Mouse (Mus musculus): ENCODE measurements around the gene 5430427O19Rik. TPM values are rescaled to one million over a fixed set of nuclear protein-coding genes. Genes with fewer than 3 reads are reported as not detected.

Gene 5430427O19Rik
- total RNA-seq, 1 experiment = 0.04 TPM

DNA sequence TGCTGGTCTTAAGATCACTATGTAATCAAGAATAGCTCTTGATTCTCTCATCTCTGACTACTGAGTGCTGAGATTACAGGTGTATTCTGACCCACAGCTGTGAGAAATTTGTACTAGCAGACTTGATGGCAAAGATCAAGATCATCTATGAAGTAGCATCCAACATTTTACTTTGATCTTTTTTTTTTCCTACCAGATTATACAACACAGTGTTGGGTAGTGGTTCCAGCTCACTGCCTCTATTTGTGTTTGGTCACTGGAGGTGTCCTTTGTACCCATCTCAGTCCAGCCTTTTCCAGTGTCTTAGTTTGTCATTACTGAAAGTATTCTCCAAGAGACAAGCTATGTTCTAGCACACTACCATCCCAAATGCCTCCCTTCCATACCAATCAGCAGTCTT is 5.8 kb downstream of the 5430427O19Rik start:
- H3K9me3 ChIP-seq (ENCODE audit: control insufficient read depth, insufficient read depth, low read depth, low read length) = no peaks in the 10 kb centered on the region
- TF ChIP-seq HCFC1 (IDR thresholded peaks at IDR 0.05; ENCODE audit: borderline replicate concordance, insufficient read depth, low read length) (no peak), MAFK (IDR thresholded peaks at IDR 0.05; ENCODE audit: insufficient read depth, low read depth, low read length) (no peak), ZC3H11A (IDR thresholded peaks at IDR 0.05; ENCODE audit: borderline replicate concordance, low read depth, low read length) (no peak), CHD2 (IDR thresholded peaks at IDR 0.05; ENCODE audit: low read depth, low read length) (no peak), ZNF384 (IDR thresholded peaks at IDR 0.05; ENCODE audit: low read depth, low read length) (no peak)
- H3K4me3 ChIP-seq (ENCODE audit: insufficient read depth in 1 of 2, low read depth in 1 of 2, low read length in 2 of 2, poor library complexity in 1 of 2, severe bottlenecking in 1 of 2) = no peak overlapping the region
- H3K4me1 ChIP-seq (ENCODE audit: control insufficient read depth in 2 of 2, insufficient read depth in 2 of 2, low read length in 2 of 2, poor library complexity in 1 of 2) = no peaks in the 10 kb centered on the region
- no peak for DNase-seq (ENCODE audit: low read depth, low spot score)
- in situ Hi-C loops (cut with MboI; ENCODE audit: low sequenced_read_pairs in 2 of 2, unreplicated experiment in 2 of 2) = no loop called here
- no peak overlapping the region for H3K9ac ChIP-seq (ENCODE audit: insufficient read depth, low read depth, low read length, poor library complexity, severe bottlenecking)
- no peaks in the 10 kb centered on the region for H3K36me3 ChIP-seq (ENCODE audit: control insufficient read depth, insufficient read depth, low read length, poor library complexity, severe bottlenecking)
- H3K27ac ChIP-seq (ENCODE audit: insufficient read depth, low read depth, low read length, poor library complexity, severe bottlenecking) = no peak overlapping the region

- in situ Hi-C loops (cut with MboI; ENCODE audit: low sequenced_read_pairs in 2 of 2, unreplicated experiment in 2 of 2) = no loop called here
- no peaks in the 10 kb centered on the region for H3K36me3 ChIP-seq (ENCODE audit: control insufficient read depth, insufficient read depth, low read length, poor library complexity, severe bottlenecking)
- no peak overlapping the region for H3K4me3 ChIP-seq (ENCODE audit: insufficient read depth in 1 of 2, low read depth in 1 of 2, low read length in 2 of 2, poor library complexity in 1 of 2, severe bottlenecking in 1 of 2)
- no peak overlapping the region for H3K27ac ChIP-seq (ENCODE audit: insufficient read depth, low read depth, low read length, poor library complexity, severe bottlenecking)
- H3K9me3 ChIP-seq (ENCODE audit: control insufficient read depth, insufficient read depth, low read depth, low read length) = no peaks in the 10 kb centered on the region
- DNase-seq (ENCODE audit: low read depth, low spot score) = no peak
- no peak overlapping the region for H3K9ac ChIP-seq (ENCODE audit: insufficient read depth, low read depth, low read length, poor library complexity, severe bottlenecking)
- TF ChIP-seq HCFC1 (IDR thresholded peaks at IDR 0.05; ENCODE audit: borderline replicate concordance, insufficient read depth, low read length) (no peak), MAFK (IDR thresholded peaks at IDR 0.05; ENCODE audit: insufficient read depth, low read depth, low read length) (no peak), ZC3H11A (IDR thresholded peaks at IDR 0.05; ENCODE audit: borderline replicate concordance, low read depth, low read length) (no peak), ZNF384 (IDR thresholded peaks at IDR 0.05; ENCODE audit: low read depth, low read length) (no peak), CHD2 (IDR thresholded peaks at IDR 0.05; ENCODE audit: low read depth, low read length) (no peak)
- H3K4me1 ChIP-seq (ENCODE audit: control insufficient read depth in 2 of 2, insufficient read depth in 2 of 2, low read length in 2 of 2, poor library complexity in 1 of 2) = no peaks in the 10 kb centered on the region
These were observed 7.6 kb downstream of the 5430427O19Rik start for GRCm38 (mm10) chrX:85877747-85878146.

DNA sequence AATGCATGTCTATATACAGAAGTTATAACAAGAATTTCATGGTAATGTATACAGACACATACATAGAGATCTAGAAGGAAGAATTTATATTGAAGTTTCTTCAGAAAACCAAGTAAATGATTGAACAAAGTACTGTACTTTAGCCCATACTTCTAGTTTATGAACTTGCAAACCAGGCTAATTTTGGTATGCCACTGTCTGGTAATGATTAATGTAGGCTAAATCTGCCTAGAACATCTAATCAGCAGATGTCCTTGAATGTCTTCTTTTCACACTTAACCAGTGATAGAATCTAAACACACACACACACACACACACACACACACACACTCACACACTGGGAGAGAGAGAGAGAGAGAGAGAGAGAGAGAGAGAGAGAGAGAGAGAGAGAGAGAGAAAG is 8.1 kb downstream of the 5430427O19Rik start:
- Histone ChIP-seq H3K4me1 (ENCODE audit: control insufficient read depth in 2 of 2, insufficient read depth in 2 of 2, low read length in 2 of 2, poor library complexity in 1 of 2) (no peaks in the 10 kb centered on the region), H3K9me3 (ENCODE audit: control insufficient read depth, insufficient read depth, low read depth, low read length) (no peaks in the 10 kb centered on the region), H3K27ac (ENCODE audit: insufficient read depth, low read depth, low read length, poor library complexity, severe bottlenecking) (no peak overlapping the region), H3K9ac (ENCODE audit: insufficient read depth, low read depth, low read length, poor library complexity, severe bottlenecking) (no peak overlapping the region), H3K4me3 (ENCODE audit: insufficient read depth in 1 of 2, low read depth in 1 of 2, low read length in 2 of 2, poor library complexity in 1 of 2, severe bottlenecking in 1 of 2) (no peak overlapping the region), H3K36me3 (ENCODE audit: control insufficient read depth, insufficient read depth, low read length, poor library complexity, severe bottlenecking) (no peaks in the 10 kb centered on the region)
- no peak for DNase-seq (ENCODE audit: low read depth, low spot score)
- TF ChIP-seq CHD2 (IDR thresholded peaks at IDR 0.05; ENCODE audit: low read depth, low read length) = no peak
- TF ChIP-seq ZC3H11A (IDR thresholded peaks at IDR 0.05; ENCODE audit: borderline replicate concordance, low read depth, low read length) = no peak
- TF ChIP-seq ZNF384 (IDR thresholded peaks at IDR 0.05; ENCODE audit: low read depth, low read length) = no peak
- TF ChIP-seq MAFK (IDR thresholded peaks at IDR 0.05; ENCODE audit: insufficient read depth, low read depth, low read length) = no peak
- no peak for TF ChIP-seq HCFC1 (IDR thresholded peaks at IDR 0.05; ENCODE audit: borderline replicate concordance, insufficient read depth, low read length)
- in situ Hi-C loops (cut with MboI; ENCODE audit: low sequenced_read_pairs in 2 of 2, unreplicated experiment in 2 of 2) = no loop called here

DNA sequence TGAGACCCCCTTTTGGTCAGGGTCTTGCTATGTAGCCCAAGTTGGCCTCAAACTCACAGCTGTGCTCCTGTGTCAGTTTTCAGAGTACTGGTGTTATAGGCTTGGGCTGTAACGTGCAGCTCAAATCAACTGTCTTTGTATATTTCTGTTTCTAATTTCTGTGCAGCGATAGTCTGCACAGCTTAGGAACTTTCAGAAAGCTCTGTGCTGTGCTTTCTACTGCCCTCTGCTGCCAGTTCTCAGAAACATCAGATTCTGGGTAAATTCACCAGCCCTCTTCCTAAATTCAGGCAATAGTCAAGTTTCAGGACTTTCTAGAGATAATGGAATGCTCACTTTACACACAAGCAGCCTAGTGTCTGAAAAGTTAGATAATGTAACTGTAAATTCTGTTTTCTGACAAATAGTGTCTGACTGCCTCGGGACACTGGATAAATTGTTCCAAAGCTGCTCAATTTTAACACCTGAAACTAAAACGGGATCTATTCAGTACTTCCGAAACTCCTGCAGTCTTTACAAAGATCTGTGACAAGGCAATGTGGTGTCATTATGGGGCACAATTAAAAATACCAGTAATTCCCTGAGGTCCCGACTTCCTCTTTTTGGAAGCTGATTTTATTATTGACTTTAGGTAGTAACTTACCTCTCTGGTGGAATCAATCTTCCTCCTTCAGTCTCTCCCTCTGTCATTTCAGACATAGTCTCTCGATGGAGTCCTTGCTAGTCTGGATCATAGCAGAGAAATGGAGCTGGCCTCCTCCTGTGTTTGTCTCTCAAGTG is 9.2 kb downstream of the 5430427O19Rik start:
- no peaks in the 10 kb centered on the region for H3K9me3 ChIP-seq (ENCODE audit: control insufficient read depth, insufficient read depth, low read depth, low read length)
- H3K4me3 ChIP-seq (ENCODE audit: insufficient read depth in 1 of 2, low read depth in 1 of 2, low read length in 2 of 2, poor library complexity in 1 of 2, severe bottlenecking in 1 of 2) = no peak overlapping the region
- H3K36me3 ChIP-seq (ENCODE audit: control insufficient read depth, insufficient read depth, low read length, poor library complexity, severe bottlenecking) = no peaks in the 10 kb centered on the region
- H3K9ac ChIP-seq (ENCODE audit: insufficient read depth, low read depth, low read length, poor library complexity, severe bottlenecking) = no peak overlapping the region
- TF ChIP-seq HCFC1 (IDR thresholded peaks at IDR 0.05; ENCODE audit: borderline replicate concordance, insufficient read depth, low read length) (no peak), ZC3H11A (IDR thresholded peaks at IDR 0.05; ENCODE audit: borderline replicate concordance, low read depth, low read length) (no peak), CHD2 (IDR thresholded peaks at IDR 0.05; ENCODE audit: low read depth, low read length) (no peak), MAFK (IDR thresholded peaks at IDR 0.05; ENCODE audit: insufficient read depth, low read depth, low read length) (no peak)
- H3K27ac ChIP-seq (ENCODE audit: insufficient read depth, low read depth, low read length, poor library complexity, severe bottlenecking) = no peak overlapping the region
- no peaks in the 10 kb centered on the region for H3K4me1 ChIP-seq (ENCODE audit: control insufficient read depth in 2 of 2, insufficient read depth in 2 of 2, low read length in 2 of 2, poor library complexity in 1 of 2)
- in situ Hi-C loops (cut with MboI; ENCODE audit: low sequenced_read_pairs in 2 of 2, unreplicated experiment in 2 of 2) = no loop called here
- DNase-seq (ENCODE audit: low read depth, low spot score) = no peak
